Mouse (Mus musculus) adrenal gland, postnatal 25 days (tissue): Measurements from ENCODE around the gene Prkca. TPM values are rescaled to one million over a fixed set of nuclear protein-coding genes. Genes with fewer than 3 reads are reported as not detected.

Source experiments
- DNase-seq: peaks from one replicate; pipeline ENCODE4 v3.0.0; 2021; ENCODE audit warnings: mixed read lengths
- total RNA-seq: library from RNA; stranded (reverse); gene quantifications from 2 replicates; pipeline ENCODE4 v1.2.3, GENCODE M21; 2021

The Prkca gene
- total RNA-seq, 1 experiment from 2014 or later: 7.8 TPM

- no peak for DNase-seq
These were observed 110.7 kb downstream of the Prkca start for GRCm38 (mm10) chr11:108233015-108233414.

DNA sequence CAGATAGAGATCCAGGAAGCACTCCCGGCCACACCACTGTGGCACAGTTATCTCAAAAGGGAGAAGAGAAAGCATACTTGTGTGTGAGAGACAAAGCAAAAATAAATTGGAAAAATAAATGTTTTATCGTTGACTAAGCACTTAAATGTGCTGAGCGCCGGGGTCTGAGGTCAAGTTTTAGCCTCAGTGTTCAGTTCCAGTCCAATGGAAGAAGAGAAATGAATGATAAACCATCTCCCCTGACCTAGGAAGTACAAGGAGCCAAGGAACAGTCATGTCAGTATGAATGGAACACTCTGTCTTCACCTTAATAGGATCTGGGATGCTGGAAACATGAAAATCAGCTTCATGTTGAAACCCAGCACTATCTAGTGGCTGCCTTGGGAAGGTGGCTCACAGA lies 113.6 kb downstream of the Prkca start:
- DNase-seq: no peak

GRCm38 (mm10) chr11:108229176-108229946 lies 114.4 kb downstream of the Prkca start:
- DNase-seq: no peak

DNA sequence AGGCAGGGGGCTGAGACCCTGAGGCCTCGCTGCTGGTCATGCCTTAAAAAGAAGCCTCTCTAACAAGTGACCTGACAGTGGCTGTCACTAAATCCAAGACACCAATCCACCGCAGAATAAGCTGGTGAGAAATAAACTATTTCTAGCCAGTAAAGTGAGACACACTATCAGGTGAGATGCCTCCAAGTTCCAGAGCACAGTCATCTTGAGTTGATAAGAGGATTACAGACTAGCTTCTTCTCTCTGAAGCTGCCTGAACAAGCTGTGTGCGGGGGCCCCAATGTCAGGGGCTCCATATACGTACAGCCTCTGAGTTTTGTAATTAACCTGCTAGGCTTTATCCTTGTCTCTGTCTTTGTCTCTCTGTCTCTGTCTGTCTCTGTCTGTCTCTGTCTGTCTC lies 115.2 kb downstream of the Prkca start:
- DNase-seq: no peak

DNA sequence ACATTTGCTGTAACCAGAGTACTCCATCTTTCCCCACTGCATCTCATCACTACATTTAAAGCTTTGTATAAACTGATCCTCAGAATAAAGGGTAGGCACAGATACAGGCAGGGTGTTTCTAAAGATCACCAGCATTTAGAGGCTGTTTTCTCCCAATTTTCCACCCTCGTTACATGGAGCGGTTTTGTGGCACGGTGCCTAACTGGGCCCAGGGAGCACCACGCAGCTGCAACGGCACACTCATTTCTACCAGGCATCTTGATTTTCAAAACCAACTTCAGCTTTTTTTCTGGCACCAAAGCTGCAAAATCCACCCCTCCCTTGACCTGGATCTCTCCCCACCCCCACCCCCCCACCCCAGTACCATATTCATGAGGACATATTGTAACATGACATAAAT lies 117.5 kb downstream of the Prkca start:
- no peak for DNase-seq

DNA sequence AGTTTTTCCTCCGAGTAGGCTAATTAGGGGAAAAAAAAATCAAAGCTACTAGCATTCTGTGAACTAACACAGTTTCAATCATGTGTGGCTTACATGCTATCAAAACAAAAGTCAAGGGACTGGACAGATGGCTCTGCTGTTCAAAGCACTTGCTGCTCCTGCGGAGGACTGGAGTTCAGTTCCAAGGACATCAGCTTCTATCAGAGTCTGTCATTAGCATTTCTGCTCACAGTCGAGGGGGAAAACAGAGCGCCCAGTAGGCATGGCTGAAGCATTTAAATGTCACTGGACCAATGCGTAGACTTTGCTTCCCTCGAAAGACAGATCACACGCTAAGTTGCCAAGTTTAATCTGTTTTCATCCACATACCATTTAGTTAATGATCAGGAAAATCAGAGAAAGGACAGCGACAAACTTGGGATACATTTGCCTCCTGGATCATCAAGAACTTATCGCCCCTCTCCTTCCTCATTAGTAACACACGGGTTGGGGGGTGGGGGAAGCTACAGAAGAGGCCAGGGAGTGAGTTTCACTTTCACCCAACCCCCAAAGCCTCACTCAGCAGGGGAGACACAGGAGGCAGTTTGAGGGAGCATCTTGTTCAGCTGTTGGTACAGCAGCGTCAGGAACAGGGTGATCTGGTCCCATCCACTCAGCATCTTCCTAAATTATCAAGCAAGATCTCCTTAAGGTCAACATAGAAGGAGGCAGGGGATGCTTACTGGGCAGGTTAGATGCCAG lies 119.3 kb downstream of the Prkca start:
- DNase-seq: no peak

- no peak for DNase-seq
These were observed 120.0 kb downstream of the Prkca start for GRCm38 (mm10) chr11:108223613-108224232.

- no peak for DNase-seq
These were observed 120.6 kb downstream of the Prkca start for GRCm38 (mm10) chr11:108223154-108223553.

- no peak for DNase-seq
These were observed 121.1 kb downstream of the Prkca start for GRCm38 (mm10) chr11:108222616-108223015.

DNA sequence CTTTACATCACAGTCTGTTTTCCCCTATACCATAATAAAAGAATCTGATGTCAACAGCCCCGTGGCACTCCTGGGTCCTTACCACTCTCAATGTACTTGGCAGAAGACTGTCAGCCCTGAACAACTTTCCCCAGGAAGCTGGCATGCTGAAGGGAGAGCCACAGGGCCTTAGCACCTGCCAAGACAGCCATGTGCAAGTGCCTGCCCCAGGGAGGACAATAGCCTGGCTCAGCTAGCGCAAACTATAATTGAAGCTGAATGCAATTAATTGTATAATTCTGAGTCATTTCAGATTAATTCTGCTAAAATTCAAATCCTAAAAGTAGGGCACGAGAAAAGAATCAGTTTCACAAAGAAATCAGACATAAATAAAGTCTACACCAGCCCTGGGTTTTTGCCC lies 121.7 kb downstream of the Prkca start:
- no peak for DNase-seq

GRCm38 (mm10) chr11:108221124-108221835 lies 122.4 kb downstream of the Prkca start:
- DNase-seq: no peak

- no peak for DNase-seq
These were observed 123.1 kb downstream of the Prkca start for GRCm38 (mm10) chr11:108220605-108221004.

GRCm38 (mm10) chr11:108217043-108217442 lies 126.7 kb downstream of the Prkca start:
- no peak for DNase-seq

- no peak for DNase-seq
These were observed 127.7 kb downstream of the Prkca start for GRCm38 (mm10) chr11:108216064-108216463.

- DNase-seq: peak; percentile 48
These were observed 128.3 kb downstream of the Prkca start for GRCm38 (mm10) chr11:108215466-108215865.

GRCm38 (mm10) chr11:108214521-108215223 lies 129.1 kb downstream of the Prkca start:
- DNase-seq: no peak

- DNase-seq: no peak
These were observed 129.9 kb downstream of the Prkca start for GRCm38 (mm10) chr11:108213783-108214182.

GRCm38 (mm10) chr11:108212638-108213037 lies 131.1 kb downstream of the Prkca start:
- DNase-seq: no peak

DNA sequence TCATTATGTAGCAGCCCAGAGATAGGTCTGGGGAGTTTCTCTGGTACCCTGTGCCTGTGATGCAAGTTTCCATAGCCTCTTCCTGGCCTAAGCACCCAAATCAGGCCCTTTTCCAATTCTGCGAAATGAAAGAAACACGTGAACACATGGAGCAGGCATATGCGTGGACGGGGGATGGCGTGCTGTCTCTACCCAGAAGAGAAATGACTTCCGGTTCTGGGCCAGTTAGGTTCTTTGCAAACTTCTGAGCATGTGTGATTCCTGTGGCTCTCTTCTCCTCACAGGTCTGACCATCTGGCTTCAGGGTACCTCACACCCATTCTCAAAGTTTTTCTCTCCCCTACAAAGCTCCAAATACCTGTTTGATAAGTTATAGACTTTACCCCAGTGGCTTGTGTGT lies 131.7 kb downstream of the Prkca start:
- no peak for DNase-seq

GRCm38 (mm10) chr11:108210749-108211148 lies 133.0 kb downstream of the Prkca start:
- DNase-seq: no peak

- no peak for DNase-seq
These were observed 137.1 kb downstream of the Prkca start for GRCm38 (mm10) chr11:108206602-108207001.

DNA sequence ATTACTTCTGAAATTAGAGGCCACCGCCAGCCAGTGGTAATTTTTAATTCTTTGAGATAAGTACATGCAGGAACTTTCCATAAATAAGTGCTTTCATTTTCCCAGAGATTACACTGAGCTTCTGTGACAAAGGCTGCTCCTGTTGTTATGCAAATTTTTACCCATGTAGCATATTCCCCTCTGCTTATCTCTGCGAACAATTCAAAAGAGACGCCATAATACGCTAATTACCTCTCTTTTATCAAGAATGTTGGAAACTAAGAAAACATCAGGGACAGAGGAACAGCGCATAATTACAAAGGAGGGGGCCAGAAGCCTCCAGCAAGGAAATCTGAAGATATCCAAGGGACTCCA lies 138.9 kb downstream of the Prkca start:
- DNase-seq: no peak
